18 mouse cellular contexts compared by ENCODE assay signal in genomic region chr9:59735394-59735793, GRCm38 (mm10). TPM values are rescaled to one million over a fixed set of nuclear protein-coding genes. Genes with fewer than 3 reads are reported as not detected.
DNase-seq lines count a peak whose midpoint lies in the region; ATAC-seq and TF ChIP-seq lines count a peak whose summit lies in the region.
"Had no signal": no experiment of that assay in that cellular context is flagged by ENCODE, and none has a peak within 500 bp of the region (broad histone marks: within the 10 kb centered on the region; RNA-seq: fewer than 3 reads in every experiment).

No protein-coding gene starts in this region.

- H3K36me3 ChIP-seq in heart, embryonic 15.5 days, result no peaks in the 10 kb centered on the region
- peaks cover 0 to 11% of the 10 kb centered on the region in 2 experiments; a peak in 2 of 4 replicates for H3K36me3 ChIP-seq in MEL (ENCODE audit: control insufficient read depth in 1 of 2, insufficient read depth in 2 of 2, low read length in 2 of 2)
- H3K36me3 ChIP-seq in liver, postnatal 0 days (replicated peaks; ENCODE audit: insufficient read depth, low read length), result 0 out of 2 replicates have a peak, but pooled peaks cover 3% of the 10 kb centered on the region
- H3K36me3 ChIP-seq: forebrain, embryonic 15.5 days; stomach, embryonic 15.5 days had no signal

- peaks cover 33% of the 10 kb centered on the region for H3K4me1 ChIP-seq in heart, embryonic 15.5 days (replicated peaks)
- H3K4me1 ChIP-seq in MEL (ENCODE audit: control insufficient read depth in 1 of 2, insufficient read depth in 2 of 2, low read length in 2 of 2), result peaks cover 2 to 6% of the 10 kb centered on the region in 2 experiments
- peaks cover 4% of the 10 kb centered on the region for H3K4me1 ChIP-seq in liver, postnatal 0 days (ENCODE audit: insufficient read depth)
- H3K4me1 ChIP-seq: forebrain, embryonic 15.5 days; hindbrain, embryonic 12.5 days; stomach, embryonic 15.5 days had no signal

- ATAC-seq in heart, embryonic 15.5 days (replicated peaks; ENCODE audit: insufficient number of reproducible peaks, insufficient read depth, low FRiP score, low read depth), result no peak
- peak; percentile 49; the same call in 1 of the 2 replicates for ATAC-seq in liver, postnatal 0 days
- ATAC-seq: forebrain, embryonic 15.5 days had no signal

- no peak for DNase-seq in heart, postnatal 14 days
- DNase-seq in MEL (ENCODE audit: low read depth, low spot score) (peak; percentile 75), MEL-GATA-1-ER (ENCODE audit: extremely low read depth, low read depth) (peak; percentile 28)
- DNase-seq in liver, postnatal 0 days, result no peak
- no peak for DNase-seq in frontal cortex, adult 2 months (ENCODE audit: extremely low spot score in 1 of 2, low spot score in 1 of 2)
- no peak for DNase-seq in right cerebral cortex, postnatal 4 days
- DNase-seq: adrenal gland, adult 2 months; cerebellum, postnatal 14 days; left cerebral cortex, postnatal 4 days; lung, adult 2 months; right cerebral cortex, adult 18-20 months had no signal

- no peak overlapping the region for H3K4me2 ChIP-seq in heart, embryonic 15.5 days
- no peak overlapping the region for H3K4me2 ChIP-seq in liver, postnatal 0 days (ENCODE audit: low read depth, low read length)
- H3K4me2 ChIP-seq: forebrain, embryonic 15.5 days; hindbrain, embryonic 12.5 days; stomach, embryonic 15.5 days had no signal

- intact Hi-C loops in heart, postnatal 14 days (cut with DNase I), result no loop called here

- no peak for TF ChIP-seq RAD21 in MEL (IDR thresholded peaks at IDR 0.05; ENCODE audit: low read depth, low read length)

- H3K27ac ChIP-seq in heart, embryonic 15.5 days, result peak overlapping the region; percentile 54
- no peak overlapping the region for H3K27ac ChIP-seq in MEL (ENCODE audit: control insufficient read depth, low read depth, low read length)
- no peak overlapping the region for H3K27ac ChIP-seq in liver, postnatal 0 days (ENCODE audit: low read depth)
- H3K27ac ChIP-seq: forebrain, embryonic 15.5 days; hindbrain, embryonic 12.5 days; kidney, postnatal 0 days; stomach, embryonic 15.5 days had no signal

- WGBS in heart, embryonic 15.5 days, result 22% methylated on average over 4 of the region's 4 CpGs
- WGBS in liver, postnatal 0 days (ENCODE audit: insufficient replicate concordance), result 29% methylated on average over 4 of the region's 4 CpGs

- no peak overlapping the region for H3K4me3 ChIP-seq in heart, embryonic 15.5 days
- peak overlapping the region in 1 of 2 experiments; percentile 0; a peak in 1 of 4 replicates for H3K4me3 ChIP-seq in MEL (ENCODE audit: control insufficient read depth in 1 of 2, insufficient read depth in 1 of 2, low read depth in 2 of 2, low read length in 2 of 2)
- H3K4me3 ChIP-seq in liver, postnatal 0 days (ENCODE audit: low read depth, low read length), result no peak overlapping the region
- H3K4me3 ChIP-seq: erythroblast, embryonic 14.5 days; forebrain, embryonic 15.5 days; hindbrain, embryonic 12.5 days; megakaryocyte, embryonic 14.5 days; stomach, embryonic 15.5 days had no signal

- TF ChIP-seq CTCF in MEL (IDR thresholded peaks at IDR 0.05 in 2 of 3, conservative IDR thresholded peaks at IDR 0.05 in 1 of 3; ENCODE audit: control insufficient read depth in 1 of 3, insufficient read depth in 1 of 3, low read depth in 2 of 3, low read length in 3 of 3, poor library complexity in 1 of 3, severe bottlenecking in 1 of 3), result no peak
- no peak for TF ChIP-seq CTCF in liver, postnatal 0 days (IDR thresholded peaks at IDR 0.05; ENCODE audit: low read depth)

- H3K9ac ChIP-seq in heart, embryonic 15.5 days, result no peak overlapping the region
- no peak overlapping the region for H3K9ac ChIP-seq in MEL (ENCODE audit: control insufficient read depth, low read depth, low read length, poor library complexity, severe bottlenecking)
- H3K9ac ChIP-seq in liver, postnatal 0 days (replicated peaks), result no peak overlapping the region
- H3K9ac ChIP-seq: forebrain, embryonic 15.5 days; hindbrain, embryonic 12.5 days; stomach, embryonic 15.5 days had no signal

- H3K9me3 ChIP-seq in heart, embryonic 15.5 days (replicated peaks), result no peaks in the 10 kb centered on the region
- no peaks in the 10 kb centered on the region for H3K9me3 ChIP-seq in MEL (replicated peaks; ENCODE audit: insufficient read depth, low read length)
- no peaks in the 10 kb centered on the region for H3K9me3 ChIP-seq in liver, postnatal 0 days (ENCODE audit: low read length)
- H3K9me3 ChIP-seq: forebrain, embryonic 15.5 days; hindbrain, embryonic 12.5 days; megakaryocyte, embryonic 14.5 days; stomach, embryonic 15.5 days had no signal

- H3K27me3 ChIP-seq in heart, embryonic 15.5 days, result no peaks in the 10 kb centered on the region
- no peaks in the 10 kb centered on the region for H3K27me3 ChIP-seq in MEL (ENCODE audit: control insufficient read depth in 1 of 2, insufficient read depth in 2 of 2, low read length in 2 of 2)
- H3K27me3 ChIP-seq in liver, postnatal 0 days (ENCODE audit: insufficient read depth, low read length), result 0 out of 2 replicates have a peak, but pooled peaks cover 4% of the 10 kb centered on the region
- H3K27me3 ChIP-seq: forebrain, embryonic 15.5 days; hindbrain, embryonic 12.5 days; megakaryocyte, embryonic 14.5 days; stomach, embryonic 15.5 days had no signal

- no peak for TF ChIP-seq POLR2A in MEL (IDR thresholded peaks at IDR 0.05; ENCODE audit: control insufficient read depth in 1 of 2, insufficient read depth in 1 of 2, low read depth in 1 of 2, low read length in 2 of 2, poor library complexity in 1 of 2)

- 0 out of 4 replicates have a peak, but pooled peaks of 1 of the 2 experiments have one; percentile 13 for TF ChIP-seq EP300 in MEL (IDR thresholded peaks at IDR 0.05; ENCODE audit: low read depth in 1 of 2, low read length in 2 of 2)
- TF ChIP-seq EP300 in liver, postnatal 0 days (IDR thresholded peaks at IDR 0.05; ENCODE audit: low read depth), result no peak

- no peaks in the 10 kb centered on the region for H3K79me2 ChIP-seq in MEL (ENCODE audit: control insufficient read depth, insufficient read depth, low read length, poor library complexity)

TF ChIP-seq in MEL, 35 proteins besides CTCF, POLR2A, EP300 and RAD21:
- peak; percentile 78 for TF ChIP-seq RCOR1 (IDR thresholded peaks at IDR 0.05; ENCODE audit: low read depth, low read length)
- TF ChIP-seq SIN3A (IDR thresholded peaks at IDR 0.05; ENCODE audit: low read length), result peak; percentile 87
- TF ChIP-seq GATA1 (IDR thresholded peaks at IDR 0.05; ENCODE audit: low read depth, low read length), result peak; percentile 74
- 0 out of 2 replicates have a peak, but pooled peaks have one; percentile 35 for TF ChIP-seq MXI1 (IDR thresholded peaks at IDR 0.05; ENCODE audit: low read depth, low read length)
- TF ChIP-seq SMC3 (IDR thresholded peaks at IDR 0.05; ENCODE audit: low read depth, low read length), result 0 out of 2 replicates have a peak, but pooled peaks have one; percentile 1
- TF ChIP-seq HCFC1 (IDR thresholded peaks at IDR 0.05; ENCODE audit: low read depth, low read length), result no peak
- peak; percentile 64 for TF ChIP-seq ETS1 (IDR thresholded peaks at IDR 0.05; ENCODE audit: low read depth, low read length)
- TF ChIP-seq CHD1 (IDR thresholded peaks at IDR 0.05; ENCODE audit: low read depth, low read length), result no peak
- TF ChIP-seq MYB (IDR thresholded peaks at IDR 0.05; ENCODE audit: low read depth, low read length), result no peak

RNA-seq across cellular contexts. Expression of gene Senp8, which starts 15.1 kb away (rescaled TPM):
- 10.5 and 10.6 TPM in 2 replicates for polyA plus RNA-seq in heart, embryonic 15.5 days (2015; fragmentation: Nextera tagmentation; extraction: Ambion mirVana)
- 1 to 10 TPM; 6.3 to 7.8 TPM for total RNA-seq in heart, postnatal 14 days (2021)
- total RNA-seq in MEL (2012; rRNA removed), result 2.7 TPM in 2 replicates
- 1 to 10 TPM in 1 of 2 experiments, not detected in 1; 5.5 TPM for polyA plus RNA-seq in MEL (2012; ENCODE audit: insufficient read depth in 1 of 2, insufficient read length in 2 of 2, low read depth in 1 of 2, low replicate concordance in 2 of 2, missing spikeins in 1 of 2)
- 1.6 and 2.1 TPM in 2 replicates for polyA plus RNA-seq in liver, postnatal 0 days (2015; fragmentation: Nextera tagmentation; extraction: Ambion mirVana)
- polyA plus RNA-seq in frontal cortex, adult 2 months (2012; rRNA removed), result 5.1 and 7.0 TPM in 2 replicates

RNA-seq across cellular contexts. Expression of gene Myo9a, which starts 15.3 kb away (rescaled TPM):
- 7.7 and 9.1 TPM in 2 replicates for polyA plus RNA-seq in heart, embryonic 15.5 days (2015; fragmentation: Nextera tagmentation; extraction: Ambion mirVana)
- 10 to 100 TPM; 13.7 to 19.8 TPM for total RNA-seq in heart, postnatal 14 days (2021)
- 3.3 and 3.8 TPM in 2 replicates for total RNA-seq in MEL (2012; rRNA removed)
- 100 to 1,000 TPM in 1 of 2 experiments, 1 to 10 TPM in 1; 4.5 to 131 TPM for polyA plus RNA-seq in MEL (2012; ENCODE audit: insufficient read depth in 1 of 2, insufficient read length in 2 of 2, low read depth in 1 of 2, low replicate concordance in 2 of 2, missing spikeins in 1 of 2)
- polyA plus RNA-seq in liver, postnatal 0 days (2015; fragmentation: Nextera tagmentation; extraction: Ambion mirVana), result 2.7 and 2.9 TPM in 2 replicates
- polyA plus RNA-seq in frontal cortex, adult 2 months (2012; rRNA removed), result 20.8 and 21.9 TPM in 2 replicates

RNA-seq across cellular contexts. Expression of gene Gramd2, which starts 55.5 kb away (rescaled TPM):
- 0.31 and 0.65 TPM in 2 replicates for polyA plus RNA-seq in heart, embryonic 15.5 days (2015; fragmentation: Nextera tagmentation; extraction: Ambion mirVana)
- total RNA-seq in heart, postnatal 14 days (2021), result under 1 TPM; 0.05 to 0.19 TPM
- total RNA-seq in MEL (2012; rRNA removed), result not detected in 2 replicates
- polyA plus RNA-seq in MEL (2012; ENCODE audit: insufficient read depth in 1 of 2, insufficient read length in 2 of 2, low read depth in 1 of 2, low replicate concordance in 2 of 2, missing spikeins in 1 of 2), result under 1 TPM in 1 of 2 experiments, not detected in 1; 0.04 TPM
- polyA plus RNA-seq in liver, postnatal 0 days (2015; fragmentation: Nextera tagmentation; extraction: Ambion mirVana), result 0.21 and 0.22 TPM in 2 replicates
- 13.2 and 15.2 TPM in 2 replicates for polyA plus RNA-seq in frontal cortex, adult 2 months (2012; rRNA removed)
- polyA plus RNA-seq: erythroblast, embryonic 14.5 days had no signal

Comparison
In these comparisons a context has a peak if more than half of its experiments do, and no peak if none do; other contexts are left out.
1. DNase-seq: peak in MEL (single experiment) and MEL-GATA-1-ER (single experiment); none in heart, postnatal 14 days (0 of 2), liver, postnatal 0 days (single experiment), frontal cortex, adult 2 months (0 of 2) and right cerebral cortex, postnatal 4 days (single experiment).